Mouse (Mus musculus): ENCODE measurements around the gene Auts2. TPM values are rescaled to one million over a fixed set of nuclear protein-coding genes. Genes with fewer than 3 reads are reported as not detected.

Auts2 gene
- polyA plus RNA-seq, 1 experiment from 2014 or later: 4.9 TPM

- Histone ChIP-seq H3K36me3 (ENCODE audit: control insufficient read depth, insufficient read depth) (no peaks in the 10 kb centered on the region), H3K4me1 (replicated peaks; ENCODE audit: control insufficient read depth, insufficient read depth, low read length) (no peaks in the 10 kb centered on the region)
These were observed 531.3 kb downstream of the Auts2 start for GRCm38 (mm10) chr5:132011795-132012194.

GRCm38 (mm10) chr5:132008703-132009222, 534.4 kb downstream of the Auts2 start:
- Histone ChIP-seq H3K9ac (ENCODE audit: low read depth, low read length) (no peak overlapping the region), H3K4me2 (replicated peaks; ENCODE audit: low read depth) (no peak overlapping the region), H3K4me1 (replicated peaks; ENCODE audit: control insufficient read depth, insufficient read depth, low read length) (no peaks in the 10 kb centered on the region), H3K9me3 (ENCODE audit: control insufficient read depth) (no peaks in the 10 kb centered on the region), H3K27ac (ENCODE audit: low read depth, low read length) (no peak overlapping the region), H3K4me3 (ENCODE audit: low read depth, low read length) (no peak overlapping the region), H3K36me3 (ENCODE audit: control insufficient read depth, insufficient read depth) (no peaks in the 10 kb centered on the region), H3K27me3 (replicated peaks; ENCODE audit: control insufficient read depth, insufficient read depth, low read length) (no peaks in the 10 kb centered on the region)
- no peak for TF ChIP-seq CTCF (IDR thresholded peaks at IDR 0.05; ENCODE audit: low read depth)
- 70% methylated on average over 7 of the region's 7 CpGs for WGBS
- no peak for ATAC-seq

More at GRCm38 (mm10) chr5:132011795-132012194, 531.3 kb downstream of the Auts2 start:
- Histone ChIP-seq H3K4me3 (ENCODE audit: low read depth, low read length) (no peak overlapping the region), H3K9ac (ENCODE audit: low read depth, low read length) (no peak overlapping the region), H3K4me2 (replicated peaks; ENCODE audit: low read depth) (no peak overlapping the region), H3K27me3 (replicated peaks; ENCODE audit: control insufficient read depth, insufficient read depth, low read length) (no peaks in the 10 kb centered on the region), H3K9me3 (ENCODE audit: control insufficient read depth) (no peaks in the 10 kb centered on the region), H3K27ac (ENCODE audit: low read depth, low read length) (no peak overlapping the region)
- no peak for TF ChIP-seq CTCF (IDR thresholded peaks at IDR 0.05; ENCODE audit: low read depth)
- no peak for ATAC-seq

- no peak overlapping the region for H3K4me3 ChIP-seq (ENCODE audit: low read depth, low read length)
- 90% methylated on average over 4 of the region's 4 CpGs for WGBS
- H3K4me2 ChIP-seq (replicated peaks; ENCODE audit: low read depth): no peak overlapping the region
- H3K9me3 ChIP-seq (ENCODE audit: control insufficient read depth): no peaks in the 10 kb centered on the region
- TF ChIP-seq CTCF (IDR thresholded peaks at IDR 0.05; ENCODE audit: low read depth): no peak
- no peaks in the 10 kb centered on the region for H3K27me3 ChIP-seq (replicated peaks; ENCODE audit: control insufficient read depth, insufficient read depth, low read length)
- H3K4me1 ChIP-seq (replicated peaks; ENCODE audit: control insufficient read depth, insufficient read depth, low read length): no peaks in the 10 kb centered on the region
- no peak overlapping the region for H3K9ac ChIP-seq (ENCODE audit: low read depth, low read length)
- no peak for ATAC-seq
- H3K27ac ChIP-seq (ENCODE audit: low read depth, low read length): no peak overlapping the region
- H3K36me3 ChIP-seq (ENCODE audit: control insufficient read depth, insufficient read depth): no peaks in the 10 kb centered on the region
These were observed 535.2 kb downstream of the Auts2 start for GRCm38 (mm10) chr5:132007907-132008306.

- 84% methylated on average over 12 of the region's 12 CpGs for WGBS
- no peak for ATAC-seq
- Histone ChIP-seq H3K9me3 (ENCODE audit: control insufficient read depth) (no peaks in the 10 kb centered on the region), H3K9ac (ENCODE audit: low read depth, low read length) (no peak overlapping the region), H3K4me1 (replicated peaks; ENCODE audit: control insufficient read depth, insufficient read depth, low read length) (peaks cover 4% of the 10 kb centered on the region; the same call in 1 of the 2 replicates), H3K4me3 (ENCODE audit: low read depth, low read length) (no peak overlapping the region), H3K4me2 (replicated peaks; ENCODE audit: low read depth) (no peak overlapping the region), H3K36me3 (ENCODE audit: control insufficient read depth, insufficient read depth) (no peaks in the 10 kb centered on the region), H3K27me3 (replicated peaks; ENCODE audit: control insufficient read depth, insufficient read depth, low read length) (no peaks in the 10 kb centered on the region), H3K27ac (ENCODE audit: low read depth, low read length) (no peak overlapping the region)
- no peak for TF ChIP-seq CTCF (IDR thresholded peaks at IDR 0.05; ENCODE audit: low read depth)
These were observed 550.4 kb downstream of the Auts2 start for GRCm38 (mm10) chr5:131992681-131993211.

GRCm38 (mm10) chr5:131992268-131992667, 550.9 kb downstream of the Auts2 start:
- WGBS: 82% methylated on average over 6 of the region's 6 CpGs
- no peak for ATAC-seq
- no peak overlapping the region for H3K27ac ChIP-seq (ENCODE audit: low read depth, low read length)

GRCm38 (mm10) chr5:131990532-131990931, 552.6 kb downstream of the Auts2 start:
- Histone ChIP-seq H3K4me1 (replicated peaks; ENCODE audit: control insufficient read depth, insufficient read depth, low read length) (peaks cover 4% of the 10 kb centered on the region; the same call in 1 of the 2 replicates), H3K27ac (ENCODE audit: low read depth, low read length) (no peak overlapping the region), H3K36me3 (ENCODE audit: control insufficient read depth, insufficient read depth) (no peaks in the 10 kb centered on the region), H3K9me3 (ENCODE audit: control insufficient read depth) (no peaks in the 10 kb centered on the region), H3K27me3 (replicated peaks; ENCODE audit: control insufficient read depth, insufficient read depth, low read length) (no peaks in the 10 kb centered on the region), H3K4me3 (ENCODE audit: low read depth, low read length) (no peak overlapping the region), H3K4me2 (replicated peaks; ENCODE audit: low read depth) (no peak overlapping the region), H3K9ac (ENCODE audit: low read depth, low read length) (no peak overlapping the region)
- 0 out of 2 replicates have a peak, but pooled peaks have one; percentile 4 for TF ChIP-seq CTCF (IDR thresholded peaks at IDR 0.05; ENCODE audit: low read depth)
- peak; percentile 65 for ATAC-seq
- WGBS: 56% methylated on average over 1 of the region's 1 CpGs

More at GRCm38 (mm10) chr5:131992268-131992667, 550.9 kb downstream of the Auts2 start:
- H3K4me3 ChIP-seq (ENCODE audit: low read depth, low read length): no peak overlapping the region
- H3K36me3 ChIP-seq (ENCODE audit: control insufficient read depth, insufficient read depth): no peaks in the 10 kb centered on the region
- no peak overlapping the region for H3K4me2 ChIP-seq (replicated peaks; ENCODE audit: low read depth)
- no peaks in the 10 kb centered on the region for H3K27me3 ChIP-seq (replicated peaks; ENCODE audit: control insufficient read depth, insufficient read depth, low read length)
- H3K9ac ChIP-seq (ENCODE audit: low read depth, low read length): no peak overlapping the region
- no peak for TF ChIP-seq CTCF (IDR thresholded peaks at IDR 0.05; ENCODE audit: low read depth)
- H3K4me1 ChIP-seq (replicated peaks; ENCODE audit: control insufficient read depth, insufficient read depth, low read length): peaks cover 4% of the 10 kb centered on the region; the same call in 1 of the 2 replicates
- H3K9me3 ChIP-seq (ENCODE audit: control insufficient read depth): no peaks in the 10 kb centered on the region
